Mouse (Mus musculus) midbrain, embryonic 14.5 days (tissue): ENCODE data around the gene BC025920. TPM values are rescaled to one million over a fixed set of nuclear protein-coding genes. Genes with fewer than 3 reads are reported as not detected.

Source experiments
- ATAC-seq: fragments of 200-750 bp; cut with Nextera tagmentation; 2 replicates; pipeline ENCODE4 v1.8.0; 2017; ENCODE audit warnings: moderate number of reproducible peaks, moderate library complexity; ENCODE audit not compliant: low FRiP score, low TSS enrichment
- DNase-seq: peaks from one replicate; pipeline ENCODE4 v3.0.0-alpha.2; 2015
- H3K27ac ChIP-seq: fragments of 300-500 bp; sonication (generic); replicated peaks from 2 replicates; pipeline ENCODE4 v1.5.1; 2014; ENCODE audit warnings: mild to moderate bottlenecking, low read depth, low read length, moderate library complexity
- H3K27me3 ChIP-seq: fragments of 300-500 bp; sonication (generic); 2 replicates; pipeline ENCODE4 v1.6.1; 2014; ENCODE audit warnings: low read length, control low read depth, mixed read lengths; ENCODE audit not compliant: control insufficient read depth, insufficient read depth
- H3K36me3 ChIP-seq: fragments of 300-500 bp; sonication (generic); 2 replicates; pipeline ENCODE4 v1.6.1; 2014; ENCODE audit warnings: low read length, control low read depth; ENCODE audit not compliant: control insufficient read depth, insufficient read depth
- H3K4me1 ChIP-seq: fragments of 300-500 bp; sonication (generic); 2 replicates; pipeline ENCODE4 v1.6.1; 2014; ENCODE audit warnings: mild to moderate bottlenecking, antibody characterized with exemption, low read length, control low read depth; ENCODE audit not compliant: control insufficient read depth, insufficient read depth
- H3K4me2 ChIP-seq: fragments of 300-500 bp; sonication (generic); 2 replicates; pipeline ENCODE4 v1.6.1; 2014; ENCODE audit warnings: mild to moderate bottlenecking, low read length, moderate library complexity
- H3K4me3 ChIP-seq: fragments of 300-500 bp; sonication (generic); replicated peaks from 2 replicates; pipeline ENCODE4 v1.5.1; 2014; ENCODE audit warnings: low read depth, low read length
- H3K9ac ChIP-seq: fragments of 300-500 bp; sonication (generic); replicated peaks from 2 replicates; pipeline ENCODE4 v1.6.1; 2014; ENCODE audit warnings: mild to moderate bottlenecking, low read length, moderate library complexity
- H3K9me3 ChIP-seq: fragments of 300-500 bp; sonication (generic); 2 replicates; pipeline ENCODE4 v1.6.1; 2016; ENCODE audit warnings: low read length, control low read depth, mixed read lengths; ENCODE audit not compliant: control insufficient read depth
- WGBS: fragments of 180-500 bp; shearing (Covaris S2); extraction: QIAGEN DNeasy Blood & Tissue Kit; methylation state at CpG from one replicate; pipeline ENCODE4 v1.1.7; 2014; 5-methylcytosine and 5-hydroxymethylcytosine counted together
- polyA plus RNA-seq: library from polyadenylated mRNA; unstranded; fragments of >200 nt; fragmentation: Nextera tagmentation; extraction: Ambion mirVana; gene quantifications from 2 replicates; pipeline ENCODE4 v1.2.1, GENCODE M21; 2014

Gene BC025920
- polyA plus RNA-seq, 1 experiment from 2014 or later = 0.74 TPM

DNA sequence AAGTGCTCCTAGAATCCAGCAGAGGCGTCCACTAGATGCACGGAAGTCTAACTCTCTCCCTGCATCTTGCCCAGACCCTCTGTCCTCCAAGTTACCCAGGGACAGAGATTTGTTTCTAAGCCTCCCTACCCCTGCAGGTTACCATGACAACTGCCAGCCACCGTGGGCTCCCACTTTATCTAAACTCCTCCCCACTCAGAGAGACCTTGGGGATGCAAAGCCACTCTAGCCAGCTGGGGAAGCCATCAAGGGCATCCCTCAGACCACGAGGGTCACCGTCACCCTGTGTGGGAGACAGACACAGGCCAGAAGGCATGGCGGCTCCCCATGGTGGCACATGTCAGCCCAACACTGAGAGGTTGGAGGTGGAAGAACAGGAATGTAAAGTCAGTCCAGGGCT, 22.7 kb upstream of the BC025920 start:
- no peak overlapping the region for H3K4me2 ChIP-seq
- whole genome bisulfite sequencing = 25% methylated on average over 6 of the region's 6 CpGs
- 0 out of 2 replicates have a peak, but pooled peaks cover 8% of the 10 kb centered on the region for H3K36me3 ChIP-seq
- H3K4me1 ChIP-seq = no peaks in the 10 kb centered on the region
- no peak overlapping the region for H3K4me3 ChIP-seq
- ATAC-seq (no peak), DNase-seq (no peak)
- H3K9me3 ChIP-seq = no peaks in the 10 kb centered on the region
- H3K27ac ChIP-seq = no peak overlapping the region
- peaks cover 16% of the 10 kb centered on the region; the same call in 1 of the 2 replicates for H3K27me3 ChIP-seq
- no peak overlapping the region for H3K9ac ChIP-seq

DNA sequence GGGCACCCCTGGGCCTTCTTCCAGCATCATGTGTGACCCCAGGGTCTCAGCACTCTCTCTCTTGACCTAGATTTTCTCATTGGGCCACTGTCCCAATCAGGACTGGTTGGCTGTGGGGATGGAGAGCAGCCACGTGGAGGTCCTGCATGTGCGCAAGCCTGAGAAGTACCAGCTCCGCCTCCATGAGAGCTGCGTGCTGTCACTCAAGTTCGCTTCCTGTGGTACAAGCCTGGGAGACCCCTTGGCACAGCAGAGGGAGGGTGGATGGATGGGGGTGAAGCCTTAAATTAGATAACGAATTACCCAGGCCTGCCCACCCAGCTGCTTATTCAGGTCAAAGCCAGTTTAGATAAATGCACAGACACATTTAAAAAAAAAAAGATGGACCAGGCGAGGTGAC, 17.3 kb upstream of the BC025920 start:
- no peak overlapping the region for H3K4me2 ChIP-seq
- no peak for ATAC-seq
- WGBS = 74% methylated on average over 7 of the region's 7 CpGs
- no peak overlapping the region for H3K4me3 ChIP-seq
- H3K36me3 ChIP-seq = 0 out of 2 replicates have a peak, but pooled peaks cover 8% of the 10 kb centered on the region
- H3K27ac ChIP-seq = no peak overlapping the region
- H3K9ac ChIP-seq = no peak overlapping the region
- H3K27me3 ChIP-seq = 0 out of 2 replicates have a peak, but pooled peaks cover 6% of the 10 kb centered on the region
- no peaks in the 10 kb centered on the region for H3K4me1 ChIP-seq
- H3K9me3 ChIP-seq = no peaks in the 10 kb centered on the region
- no peak for DNase-seq

DNA sequence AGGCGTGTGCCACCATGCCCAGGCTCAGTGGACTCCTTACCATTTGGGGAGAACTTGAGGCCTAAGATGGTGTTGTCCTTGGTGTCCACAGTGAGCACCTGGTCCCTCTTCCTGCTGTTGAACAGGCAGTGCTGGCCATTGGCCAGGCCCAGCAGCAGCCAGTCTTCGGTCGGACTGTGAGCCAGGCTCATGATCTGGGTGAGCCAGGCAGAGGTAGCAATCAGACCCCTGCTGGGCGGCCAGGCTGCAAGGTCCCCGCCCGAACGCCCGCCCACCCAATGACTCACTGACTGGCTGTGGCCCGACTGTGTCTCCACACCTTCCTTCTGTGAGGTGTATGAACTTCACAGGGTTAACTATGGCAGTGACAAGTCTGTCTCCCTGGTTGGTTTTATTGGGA, 14.2 kb upstream of the BC025920 start:
- H3K9ac ChIP-seq = no peak overlapping the region
- H3K36me3 ChIP-seq = 0 out of 2 replicates have a peak, but pooled peaks cover 5% of the 10 kb centered on the region
- WGBS = 70% methylated on average over 9 of the region's 9 CpGs
- H3K27ac ChIP-seq = no peak overlapping the region
- H3K9me3 ChIP-seq = no peaks in the 10 kb centered on the region
- 0 out of 2 replicates have a peak, but pooled peaks cover 13% of the 10 kb centered on the region for H3K27me3 ChIP-seq
- no peak overlapping the region for H3K4me3 ChIP-seq
- DNase-seq (no peak), ATAC-seq (no peak)
- H3K4me1 ChIP-seq = peaks cover 17% of the 10 kb centered on the region
- no peak overlapping the region for H3K4me2 ChIP-seq

DNA sequence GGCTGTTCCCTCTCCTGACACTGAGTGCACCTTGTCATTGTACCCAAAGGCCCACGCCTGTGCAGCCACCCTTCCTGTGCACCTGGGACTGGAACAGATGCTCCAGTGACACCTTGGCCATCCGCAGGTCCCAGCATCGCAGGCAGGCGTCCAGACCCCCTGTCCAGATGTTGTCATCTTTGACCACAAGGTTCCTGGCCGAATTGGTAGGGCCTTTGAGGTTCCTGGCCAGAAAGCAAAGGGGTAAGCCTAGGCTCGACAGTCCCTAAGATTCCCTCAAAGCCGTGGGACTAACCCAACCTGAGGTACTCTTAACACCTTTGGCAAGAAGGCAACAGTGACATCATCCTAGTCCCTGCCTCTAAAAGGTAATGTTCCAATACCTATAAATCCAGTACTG, 13.4 kb upstream of the BC025920 start:
- Histone ChIP-seq H3K27ac (no peak overlapping the region), H3K4me3 (no peak overlapping the region), H3K4me1 (peaks cover 23% of the 10 kb centered on the region), H3K36me3 (0 out of 2 replicates have a peak, but pooled peaks cover 3% of the 10 kb centered on the region), H3K27me3 (0 out of 2 replicates have a peak, but pooled peaks cover 17% of the 10 kb centered on the region), H3K9ac (no peak overlapping the region), H3K4me2 (no peak overlapping the region), H3K9me3 (no peaks in the 10 kb centered on the region)
- ATAC-seq (no peak), DNase-seq (no peak)
- WGBS = 84% methylated on average over 7 of the region's 7 CpGs

DNA sequence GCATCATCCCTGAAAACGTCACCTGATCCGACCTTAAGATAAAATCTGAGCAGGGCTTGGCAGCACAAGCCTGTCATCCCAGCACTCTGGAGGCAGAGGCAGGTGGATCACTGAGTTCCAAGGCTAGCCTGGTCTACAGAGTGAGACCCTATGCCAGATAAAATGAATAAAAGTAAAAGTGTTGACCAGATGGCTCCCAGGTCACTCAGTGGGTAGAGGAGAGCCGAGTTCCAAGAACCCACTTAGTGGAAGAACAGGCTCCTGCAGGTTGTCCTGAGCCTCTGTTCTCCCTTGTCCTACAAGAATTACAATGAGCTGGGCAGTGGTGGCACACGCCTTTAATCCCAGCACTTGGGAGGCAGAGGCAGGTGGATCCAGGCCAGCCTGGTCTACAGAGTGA, 12.8 kb upstream of the BC025920 start:
- Histone ChIP-seq H3K27me3 (0 out of 2 replicates have a peak, but pooled peaks cover 17% of the 10 kb centered on the region), H3K4me1 (peaks cover 23% of the 10 kb centered on the region), H3K4me2 (no peak overlapping the region), H3K36me3 (no peaks in the 10 kb centered on the region), H3K9me3 (no peaks in the 10 kb centered on the region), H3K27ac (no peak overlapping the region), H3K4me3 (no peak overlapping the region), H3K9ac (no peak overlapping the region)
- 68% methylated on average over 4 of the region's 4 CpGs for WGBS
- DNase-seq (no peak), ATAC-seq (no peak)

DNA sequence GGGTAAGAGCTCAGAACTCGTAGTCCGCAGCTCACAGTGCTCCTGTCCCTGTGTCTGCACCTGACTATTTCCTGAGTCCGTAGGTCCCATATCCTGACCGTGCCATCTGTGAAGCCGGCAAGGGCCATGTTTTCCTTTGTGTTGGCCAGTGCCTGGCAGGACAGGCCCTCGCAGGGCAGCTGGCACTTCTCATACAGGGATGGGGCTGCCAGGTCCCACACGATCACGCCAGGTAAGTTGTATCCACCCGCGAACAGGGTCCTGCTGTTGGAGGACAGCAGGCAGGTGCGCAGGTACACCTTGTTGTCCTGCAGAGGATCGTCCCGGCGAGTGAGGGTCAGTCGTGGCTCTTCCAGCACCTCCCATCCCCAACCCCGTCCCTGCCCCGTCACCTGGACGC, 12.1 kb upstream of the BC025920 start:
- 0 out of 2 replicates have a peak, but pooled peaks cover 17% of the 10 kb centered on the region for H3K27me3 ChIP-seq
- H3K4me3 ChIP-seq = no peak overlapping the region

DNA sequence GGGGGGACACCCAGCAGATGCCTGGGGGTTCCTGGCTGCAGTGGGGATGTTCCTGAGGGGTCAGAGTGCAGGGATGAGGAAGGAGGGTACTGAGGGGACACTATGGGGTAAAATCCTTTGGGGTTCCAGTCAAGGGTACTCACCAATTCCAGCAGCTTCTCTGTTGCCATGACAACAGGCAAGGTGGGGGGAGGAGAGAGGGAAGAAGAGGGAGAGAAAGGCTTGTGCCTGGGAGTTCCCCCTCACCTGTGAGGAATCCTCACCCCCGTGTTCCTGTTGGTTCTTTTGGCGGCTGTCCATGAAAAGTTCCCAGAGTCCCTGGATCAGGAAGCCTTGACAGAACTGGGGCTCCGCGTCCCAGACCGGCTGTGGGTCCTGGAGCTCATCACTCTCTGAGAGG, 10.5 kb upstream of the BC025920 start:
- ATAC-seq (no peak), DNase-seq (peak; percentile 32)
- H3K4me1 ChIP-seq = peaks cover 24% of the 10 kb centered on the region
- no peak overlapping the region for H3K9ac ChIP-seq
- no peak overlapping the region for H3K27ac ChIP-seq
- no peak overlapping the region for H3K4me3 ChIP-seq
- no peaks in the 10 kb centered on the region for H3K36me3 ChIP-seq
- no peak overlapping the region for H3K4me2 ChIP-seq
- 50% methylated on average over 5 of the region's 5 CpGs for WGBS
- no peaks in the 10 kb centered on the region for H3K9me3 ChIP-seq
- H3K27me3 ChIP-seq = peaks cover 17% of the 10 kb centered on the region; the same call in 1 of the 2 replicates

More for the DNA sequence above, 12.1 kb upstream of the BC025920 start:
- ATAC-seq (no peak), DNase-seq (no peak)
- Histone ChIP-seq H3K27ac (no peak overlapping the region), H3K4me2 (no peak overlapping the region), H3K36me3 (no peaks in the 10 kb centered on the region), H3K4me1 (peaks cover 23% of the 10 kb centered on the region), H3K9me3 (no peaks in the 10 kb centered on the region), H3K9ac (no peak overlapping the region)
- 76% methylated on average over 18 of the region's 18 CpGs for WGBS

DNA sequence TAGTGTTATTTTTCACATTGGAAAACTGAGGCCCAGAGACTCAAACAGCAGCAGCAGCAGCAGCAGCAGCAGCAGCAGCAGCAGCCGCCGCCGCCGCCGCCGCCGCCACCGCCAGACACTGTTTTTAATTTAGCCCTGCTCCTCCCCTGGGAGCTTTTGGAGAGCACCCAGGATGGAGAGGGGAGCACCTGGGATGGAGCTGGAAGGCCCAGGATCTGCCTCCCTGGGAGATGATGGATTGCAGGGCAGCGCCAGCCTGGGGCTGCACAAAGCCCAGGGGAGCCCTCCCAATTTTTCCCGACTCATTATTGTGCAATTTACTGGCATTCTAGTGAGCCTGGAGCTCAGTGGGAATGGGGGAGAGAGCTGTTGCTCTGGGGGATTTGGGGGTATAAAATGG, 9.5 kb upstream of the BC025920 start:
- no peak overlapping the region for H3K4me3 ChIP-seq
- DNase-seq = peak; percentile 76
- no peak for ATAC-seq
- H3K4me2 ChIP-seq = peak overlapping the region; percentile 39
- peak overlapping the region; percentile 66 for H3K27ac ChIP-seq
- peaks cover 19% of the 10 kb centered on the region; the same call in 1 of the 2 replicates for H3K27me3 ChIP-seq
- H3K9me3 ChIP-seq = no peaks in the 10 kb centered on the region
- H3K9ac ChIP-seq = peak overlapping the region; percentile 20; the same call in 1 of the 2 replicates
- no peaks in the 10 kb centered on the region for H3K36me3 ChIP-seq
- peaks cover 33% of the 10 kb centered on the region for H3K4me1 ChIP-seq
- under 1% methylated on average over 10 of the region's 10 CpGs for WGBS
